Mouse (Mus musculus): ENCODE measurements at regions not wholly inside any gene's neighbourhood (a gene's known extent, or its start where the extent isn't known, plus 50 kb on each side); places are given as distances from the start of the nearest gene placed in this dataset.

DNA sequence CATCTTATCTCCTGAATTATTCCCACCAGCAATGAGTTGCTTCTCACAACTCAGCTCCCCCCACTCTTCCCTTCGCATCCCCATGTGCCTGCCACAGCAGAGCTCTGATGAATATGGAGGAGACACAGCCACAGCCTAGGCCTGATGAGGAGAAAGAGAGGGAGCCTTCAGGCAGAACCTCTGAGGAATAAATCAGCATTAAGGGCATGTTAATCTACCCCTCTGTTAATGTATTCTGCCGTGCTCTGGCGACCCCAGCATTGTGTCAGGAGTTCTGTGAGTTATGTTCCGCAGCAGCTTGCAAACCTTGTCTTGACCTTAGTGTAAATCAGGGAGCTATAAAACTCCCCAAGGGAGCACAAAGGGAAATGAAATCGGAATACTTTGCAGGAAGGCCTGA is 104.0 kb upstream of the Nsun2 start:
- TF ChIP-seq CTCF (IDR thresholded peaks at IDR 0.05; ENCODE audit: extremely low read depth, insufficient read depth, low read length) (no peak), POLR2A (IDR thresholded peaks at IDR 0.05; ENCODE audit: extremely low read depth, insufficient read depth, low read length) (no peak)
